Mouse (Mus musculus) frontal cortex, postnatal 25 days (tissue): ENCODE data around the gene Tap1.

Experiments
- DNase-seq, 2 experiments: peaks; one replicate each; pipeline ENCODE4 v3.0.0; 2022; ENCODE audit warnings: low spot score in 2 of 2

The Tap1 gene

GRCm38 (mm10) chr17:34179913-34180859 lies 7.2 kb upstream of the Tap1 start:
- no peak for DNase-seq

GRCm38 (mm10) chr17:34183564-34184219 lies 3.7 kb upstream of the Tap1 start:
- no peak for DNase-seq

GRCm38 (mm10) chr17:34185526-34185925 lies 1.8 kb upstream of the Tap1 start:
- no peak for DNase-seq

GRCm38 (mm10) chr17:34186885-34187260 lies 480 bp upstream of the Tap1 start:
- no peak for DNase-seq

GRCm38 (mm10) chr17:34188010-34188409 lies 657 bp downstream of the Tap1 start:
- DNase-seq: no peak

GRCm38 (mm10) chr17:34188986-34189385 lies 1.6 kb downstream of the Tap1 start:
- no peak for DNase-seq

- DNase-seq: no peak
Measured at GRCm38 (mm10) chr17:34192852-34193251, 5.5 kb downstream of the Tap1 start.

- DNase-seq: no peak
Measured at GRCm38 (mm10) chr17:34193468-34193867, 6.1 kb downstream of the Tap1 start.

- DNase-seq: no peak
Measured at GRCm38 (mm10) chr17:34194723-34195122, 7.4 kb downstream of the Tap1 start.

- no peak for DNase-seq
Measured at GRCm38 (mm10) chr17:34196491-34196890, 9.1 kb downstream of the Tap1 start.

- peak; percentile 65 to 70 for DNase-seq
Measured at GRCm38 (mm10) chr17:34196941-34197894, 9.9 kb downstream of the Tap1 start, which contains the start of gene Psmb8. Gene Psmb8 (plus strand): TSS chr17:34197721.

GRCm38 (mm10) chr17:34197904-34198520 lies 10.7 kb downstream of the Tap1 start:
- no peak for DNase-seq

GRCm38 (mm10) chr17:34198521-34198912 lies 11.2 kb downstream of the Tap1 start:
- no peak for DNase-seq

GRCm38 (mm10) chr17:34199050-34199619 lies 11.8 kb downstream of the Tap1 start:
- DNase-seq: no peak

GRCm38 (mm10) chr17:34200047-34200446 lies 12.7 kb downstream of the Tap1 start:
- DNase-seq: no peak

- DNase-seq: no peak
Measured at GRCm38 (mm10) chr17:34200772-34201505, 13.6 kb downstream of the Tap1 start.

GRCm38 (mm10) chr17:34201506-34202055 lies 14.2 kb downstream of the Tap1 start:
- DNase-seq: no peak

- DNase-seq: no peak
Measured at GRCm38 (mm10) chr17:34202760-34203442, 15.5 kb downstream of the Tap1 start.

GRCm38 (mm10) chr17:34203444-34203843 lies 16.1 kb downstream of the Tap1 start, which contains the start of gene Tap2:
Gene Tap2 (plus strand): TSS chr17:34203527.
- DNase-seq: no peak
